Mouse (Mus musculus) ES-CJ7 (cell line): ENCODE data around the gene Ttc4.
A peak's percentile ranks its signal among the peaks of the same experiment; 100 is the strongest.

Source experiments
- DNase-seq: peaks from one replicate; pipeline ENCODE4 v3.0.0; 2011; ENCODE audit warnings: low read depth, low spot score

The Ttc4 gene

DNA sequence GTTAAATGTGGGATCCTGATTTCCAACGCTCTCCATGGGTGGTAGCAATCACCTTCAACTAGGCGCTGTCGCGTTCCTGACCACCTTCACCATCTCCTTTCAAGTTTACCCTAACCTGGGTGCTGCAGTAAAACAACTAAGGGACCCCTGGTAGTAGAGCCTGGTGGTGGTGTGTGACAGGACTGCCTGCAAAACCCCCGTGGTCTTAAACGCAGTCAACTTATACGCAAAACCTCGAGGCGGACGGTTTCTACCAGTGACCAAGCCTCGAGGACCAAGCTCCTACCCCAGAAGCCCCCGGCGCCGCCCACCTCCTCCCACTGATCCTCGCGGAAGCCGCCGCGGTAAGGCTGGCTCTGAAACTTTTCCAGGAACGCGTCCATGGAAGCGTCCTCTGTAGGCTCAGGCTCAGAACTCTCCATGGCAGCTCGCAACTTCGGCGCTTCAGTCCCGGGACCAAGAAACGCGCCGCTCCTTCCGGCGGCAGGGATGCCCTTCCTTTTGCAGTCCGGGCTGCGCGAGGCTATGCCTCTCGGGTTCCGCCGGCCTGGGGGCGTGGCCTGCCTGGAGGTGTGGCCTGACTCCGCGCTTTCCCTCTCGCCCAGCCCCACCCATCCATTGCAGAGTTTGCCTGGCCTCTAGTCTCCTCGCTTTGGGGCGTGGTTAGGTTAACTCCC, at the start of gene Ttc4:
Gene Ttc4, minus strand, starts transcription at position 503 of the 677 bp plus-strand sequence.
- peak; percentile 95 for DNase-seq

DNA sequence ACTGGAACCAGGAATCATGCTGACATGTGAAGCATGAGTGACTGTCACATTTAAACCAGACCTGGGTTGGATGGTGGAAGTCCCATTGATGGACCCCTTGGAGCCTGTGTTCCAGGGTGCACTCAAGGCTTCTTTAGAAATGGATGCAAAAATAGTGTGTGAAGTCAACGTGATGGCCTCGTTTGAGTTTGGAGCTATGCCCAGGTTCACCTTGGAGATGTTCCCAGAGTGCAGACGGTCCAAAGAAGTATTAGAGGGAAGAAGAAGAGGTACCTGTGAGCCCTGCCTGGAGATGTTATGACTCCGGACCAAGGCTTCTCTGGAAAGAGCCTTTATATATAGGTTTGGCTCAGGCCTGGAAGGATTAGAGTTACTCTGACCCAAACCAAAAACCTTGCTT, 41.9 kb upstream of the Ttc4 start:
- DNase-seq: no peak

DNA sequence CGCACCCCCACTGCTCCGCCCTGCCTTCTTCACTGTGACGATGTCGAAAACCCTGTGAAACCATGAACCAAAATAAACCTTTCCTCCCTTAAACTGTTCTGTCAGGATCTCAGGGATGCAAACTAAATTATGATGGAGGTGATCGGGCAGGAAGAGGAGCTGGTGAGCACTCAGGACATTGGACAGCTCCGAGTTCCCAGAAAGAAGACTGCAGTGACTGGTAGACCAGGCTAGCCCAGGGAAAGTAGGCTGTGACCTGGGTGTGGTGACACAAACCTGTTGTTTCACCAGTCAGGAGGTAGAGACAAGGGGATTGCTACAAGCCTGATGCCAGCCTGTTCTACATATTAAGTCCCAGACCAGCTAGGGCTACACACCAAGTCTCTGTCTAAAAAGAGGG, 34.9 kb upstream of the Ttc4 start:
- DNase-seq: peak; percentile 45

DNA sequence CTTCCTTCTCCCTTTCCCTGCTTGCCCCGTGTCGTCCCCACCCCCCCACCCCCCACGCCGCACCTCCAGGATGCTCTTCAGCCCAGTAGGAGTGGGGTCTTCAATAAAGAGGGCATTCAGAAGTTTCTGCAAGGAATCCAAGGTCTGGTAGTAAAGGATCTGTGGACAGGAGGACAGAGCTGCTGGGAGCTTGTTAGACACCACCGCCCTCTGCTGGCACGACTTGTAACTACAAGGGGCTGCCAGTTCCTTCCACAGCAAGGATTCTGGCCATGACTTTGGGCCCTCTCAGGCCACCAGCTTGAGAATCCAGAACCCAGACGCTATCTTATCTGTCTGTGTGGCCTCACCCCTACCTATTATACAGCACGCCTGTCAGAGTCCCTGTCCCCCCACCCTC, 29.7 kb upstream of the Ttc4 start:
- peak; percentile 81 for DNase-seq

DNA sequence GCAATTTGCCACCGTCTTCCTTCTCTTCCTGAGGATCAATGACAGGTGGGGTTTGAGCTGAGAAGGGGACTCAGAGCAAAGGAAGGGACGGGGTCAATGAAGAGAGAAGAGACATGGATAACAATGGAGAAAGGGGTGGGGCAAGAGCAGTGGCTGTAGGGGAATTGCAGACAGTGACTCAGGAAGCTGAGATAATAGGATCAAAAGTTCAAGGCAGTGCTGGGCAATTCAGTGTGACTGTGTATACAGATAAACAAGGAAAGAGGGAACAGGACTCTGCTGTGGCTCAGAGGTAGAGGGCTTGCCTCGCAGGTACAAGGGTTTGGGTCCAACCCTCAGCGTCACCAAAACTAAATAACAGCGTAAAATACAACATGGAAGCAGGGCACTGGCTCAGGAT, 29.2 kb upstream of the Ttc4 start:
- peak; percentile 68 for DNase-seq

DNA sequence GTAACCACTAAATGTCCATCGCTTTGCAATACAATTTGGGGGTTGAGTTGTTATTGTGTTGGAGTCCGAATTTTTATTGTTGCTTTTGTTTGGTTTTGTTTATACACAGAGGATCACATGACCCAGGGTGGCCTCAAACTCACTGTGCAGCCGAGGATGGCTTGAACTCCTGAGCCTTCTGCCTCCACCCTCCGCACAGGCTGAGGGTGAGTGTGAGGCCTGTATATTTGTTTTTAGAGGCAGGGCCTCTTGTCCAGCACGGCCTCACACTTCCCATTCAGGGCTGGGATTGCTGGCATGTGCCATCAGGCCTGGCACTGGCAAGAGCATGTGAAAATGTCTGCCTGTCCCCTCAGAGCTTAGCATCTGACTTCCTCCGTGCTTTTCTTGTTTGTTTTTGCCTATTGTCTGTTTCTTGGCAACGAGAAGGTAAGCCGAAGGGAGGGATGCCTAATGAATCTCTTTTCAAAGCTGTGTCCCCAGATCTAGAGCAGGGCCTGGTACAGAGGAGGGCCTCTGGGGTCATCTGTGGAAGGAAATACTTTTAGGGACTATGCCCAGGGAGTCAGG, 26.4 kb upstream of the Ttc4 start:
- no peak for DNase-seq

DNA sequence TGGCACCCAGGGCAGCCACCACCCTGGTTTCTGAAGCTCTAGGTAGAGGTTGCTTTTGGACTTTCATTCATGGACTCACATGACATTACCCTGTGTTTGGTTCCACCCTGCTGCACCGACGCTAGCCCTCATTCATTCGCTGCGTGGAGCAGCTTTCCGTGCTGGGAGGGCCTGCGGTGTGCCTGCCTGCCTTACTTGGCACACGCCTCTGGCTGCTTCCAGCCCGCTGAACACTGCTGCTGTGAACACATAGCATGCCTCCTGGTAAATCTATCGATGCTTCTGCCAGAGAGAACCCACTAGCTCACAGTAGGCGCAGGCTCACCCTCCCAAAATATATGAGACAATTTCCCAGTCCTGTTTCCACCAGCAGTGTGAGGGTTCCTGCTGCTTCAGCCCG, 25.7 kb upstream of the Ttc4 start:
- peak; percentile 11 for DNase-seq

DNA sequence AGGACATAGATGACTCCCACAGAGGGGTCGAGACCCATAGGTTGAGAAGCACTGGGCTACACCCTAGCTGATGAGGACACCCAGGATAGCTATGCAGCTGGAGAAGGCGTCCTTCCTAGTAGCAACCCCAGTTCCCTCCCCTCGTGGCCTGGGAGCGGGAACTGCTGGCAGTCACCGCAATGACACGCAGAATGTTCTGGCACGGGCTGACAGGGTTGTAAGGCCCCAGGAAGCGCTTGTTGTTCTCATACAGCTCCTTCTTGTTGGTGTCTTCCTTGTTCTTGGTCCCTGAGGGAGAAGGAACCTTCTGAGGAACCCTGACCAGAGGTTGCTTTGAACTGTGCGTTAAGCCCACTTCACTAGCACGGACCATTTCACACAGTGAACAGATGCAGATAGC, 25.2 kb upstream of the Ttc4 start:
- no peak for DNase-seq

DNA sequence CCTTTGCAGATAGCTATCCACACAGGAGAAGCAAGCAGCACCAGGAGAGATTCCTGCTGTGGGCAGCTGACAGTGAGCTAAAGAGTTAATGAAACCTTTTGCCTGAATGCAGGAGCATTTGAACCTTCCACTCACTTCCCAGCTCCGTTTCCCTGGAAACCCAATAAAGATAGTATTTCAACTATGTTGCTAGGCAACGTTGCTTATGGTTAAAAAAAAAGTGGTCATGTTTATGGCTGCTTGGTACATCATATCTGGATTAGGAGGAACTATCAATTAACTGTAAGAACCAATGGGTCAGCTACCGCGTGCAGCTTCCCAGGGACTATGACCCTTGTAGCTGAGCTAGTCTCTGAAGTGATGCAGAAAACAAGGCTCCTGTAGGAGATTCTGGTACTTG, 22.1 kb upstream of the Ttc4 start:
- DNase-seq: no peak

DNA sequence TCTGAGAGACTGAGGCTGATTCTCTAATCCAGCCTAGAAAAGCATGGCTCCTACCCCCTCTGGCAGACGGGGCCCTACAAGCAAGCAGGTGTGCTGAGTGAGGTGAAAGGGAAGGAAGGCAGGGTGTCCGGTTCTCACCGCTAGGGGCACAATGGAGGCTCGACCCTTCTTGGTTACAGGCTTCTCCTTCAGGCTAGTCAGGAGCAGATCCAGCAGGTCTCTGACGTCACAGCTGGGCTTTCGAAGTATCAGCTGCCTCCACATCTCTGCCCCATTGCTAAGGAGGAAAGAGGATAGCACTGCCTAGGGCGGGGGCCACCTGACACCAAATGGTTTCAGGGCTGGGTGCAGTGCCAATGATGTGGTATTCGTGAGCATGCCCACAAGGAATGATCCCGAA, 21.2 kb upstream of the Ttc4 start:
- peak; percentile 85 for DNase-seq

DNA sequence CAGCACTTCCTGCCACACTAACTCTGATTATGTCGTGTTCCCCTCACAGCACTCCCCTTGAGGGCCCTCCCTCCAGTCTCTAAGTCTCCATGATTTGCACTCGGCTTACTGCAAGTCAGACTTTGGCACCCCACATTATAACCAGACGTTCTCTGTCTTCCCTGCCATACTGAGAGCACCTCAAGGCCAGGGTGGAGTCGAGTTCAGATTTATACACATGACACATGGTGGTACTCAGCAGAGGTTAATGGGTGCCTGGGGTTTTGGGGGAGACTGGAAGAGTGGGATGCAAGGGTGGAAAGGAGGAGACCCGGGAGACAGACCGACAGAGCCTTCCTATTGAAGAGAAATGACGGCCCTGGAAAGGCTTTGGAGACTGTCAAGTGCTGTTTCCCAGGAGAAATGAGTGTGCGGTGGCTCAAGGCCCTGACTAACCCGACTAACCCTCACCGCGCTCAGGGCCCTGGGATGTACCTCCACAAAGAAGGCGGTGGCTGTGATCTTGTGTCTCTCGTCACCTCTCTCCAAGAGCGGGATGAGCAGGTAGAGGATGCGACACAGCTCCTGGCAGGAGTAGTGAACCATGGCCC, 15.2 kb upstream of the Ttc4 start:
- no peak for DNase-seq

DNA sequence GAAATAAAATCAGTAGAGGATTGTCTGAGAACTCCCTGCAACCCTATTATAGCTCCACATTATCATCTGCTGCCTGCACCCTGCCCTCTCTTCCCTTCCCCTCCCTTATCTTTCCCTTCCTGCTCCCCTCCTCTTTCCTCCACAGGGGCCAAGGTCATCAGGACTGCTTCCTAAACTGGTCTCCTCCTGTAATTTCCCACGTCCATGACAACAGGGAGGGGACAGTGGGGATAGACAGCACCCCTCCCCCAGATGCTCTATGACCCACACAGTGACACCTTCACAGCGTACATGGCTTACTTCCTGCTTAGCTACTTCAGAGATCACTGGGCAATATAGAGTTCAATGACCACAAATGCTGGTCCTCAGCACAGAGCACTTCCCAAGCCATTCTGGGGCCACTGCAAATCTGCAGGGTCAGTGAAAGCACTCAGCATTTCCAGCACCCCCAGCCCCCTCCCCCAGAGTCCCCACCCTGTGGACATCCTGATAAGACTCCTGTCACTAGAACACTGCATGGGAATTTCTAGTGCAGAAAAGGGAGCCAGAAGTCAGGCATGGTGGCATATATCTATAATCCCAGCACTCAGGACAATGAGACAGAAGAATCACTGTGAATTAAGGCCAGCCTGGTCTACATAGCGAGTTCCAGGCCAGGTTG, 10.0 kb upstream of the Ttc4 start:
- no peak for DNase-seq

DNA sequence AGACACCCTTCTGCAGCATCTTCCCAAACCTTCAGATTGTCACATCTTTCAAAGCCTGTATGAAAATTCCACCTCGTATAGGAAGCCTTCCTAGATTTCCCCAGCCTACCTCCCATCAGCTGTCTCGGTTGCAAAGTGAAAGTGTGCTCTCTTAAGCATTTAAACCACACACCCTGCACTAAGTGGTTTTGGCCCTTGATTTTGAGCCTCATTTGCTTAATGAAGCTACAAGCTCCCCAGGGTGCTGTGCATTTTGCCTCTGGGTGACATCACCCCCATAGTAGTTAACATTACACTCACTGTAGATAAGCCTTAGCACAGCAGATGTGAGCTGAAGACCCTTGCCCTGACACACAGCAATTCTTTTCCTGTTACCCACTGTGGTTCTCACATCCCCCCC, 2.2 kb upstream of the Ttc4 start:
- no peak for DNase-seq

DNA sequence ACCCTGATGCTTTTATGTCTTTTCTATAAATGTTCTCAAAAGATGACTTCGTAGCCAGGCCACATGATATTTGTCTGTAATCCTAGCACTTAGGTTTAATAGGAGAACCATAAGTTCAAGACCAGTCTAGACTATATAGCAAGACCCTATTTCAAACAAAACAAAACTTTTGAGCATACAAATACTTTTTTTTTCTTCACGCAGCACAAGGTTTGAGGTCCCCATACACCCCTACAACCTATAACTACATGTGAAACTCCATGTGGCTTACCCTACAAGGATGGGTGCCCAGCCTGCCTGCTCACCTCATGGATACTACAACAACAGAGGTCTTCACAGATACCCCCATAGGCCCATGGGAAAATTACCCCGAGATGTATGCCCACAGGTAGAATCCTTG, 408 bp upstream of the Ttc4 start:
- no peak for DNase-seq

DNA sequence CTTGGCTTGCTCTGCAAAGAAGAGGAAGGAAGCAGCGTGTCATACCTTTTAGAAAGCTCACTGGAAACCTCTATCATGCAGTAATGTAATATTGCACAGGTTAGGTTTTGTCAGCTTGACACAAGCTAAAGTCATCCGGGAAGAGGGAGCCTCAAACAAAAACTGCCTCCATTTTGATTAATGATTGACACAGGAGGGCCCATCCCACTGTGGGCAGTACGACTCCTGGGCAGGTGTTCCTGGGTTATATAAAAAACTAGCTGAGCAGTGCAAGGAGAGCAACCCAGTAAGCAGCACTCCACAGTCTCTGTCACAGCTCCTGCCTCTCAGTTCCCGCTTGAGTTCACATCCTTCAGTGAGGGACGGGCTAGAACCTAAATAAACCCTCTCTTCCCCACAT, 2.0 kb downstream of the Ttc4 start:
- DNase-seq: no peak

DNA sequence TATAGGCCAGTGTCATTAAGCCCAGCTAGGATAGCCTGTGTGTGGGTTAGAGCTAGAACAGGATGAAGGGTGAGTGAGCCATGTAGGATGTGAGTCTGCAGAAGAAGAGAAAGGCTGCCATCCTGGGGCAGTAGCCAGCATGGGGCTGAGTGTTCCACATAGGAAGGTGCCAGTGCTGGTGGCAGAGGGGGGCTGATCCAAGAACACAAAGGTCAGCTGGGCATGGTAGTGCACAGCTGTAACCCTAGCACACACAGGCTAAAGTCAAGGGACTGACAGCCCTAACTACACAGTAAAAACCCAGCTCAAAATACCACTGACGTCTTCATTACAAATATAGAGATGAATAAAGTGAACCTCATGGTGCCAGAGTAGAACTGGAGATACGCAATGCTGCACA, 12.2 kb downstream of the Ttc4 start:
- no peak for DNase-seq

DNA sequence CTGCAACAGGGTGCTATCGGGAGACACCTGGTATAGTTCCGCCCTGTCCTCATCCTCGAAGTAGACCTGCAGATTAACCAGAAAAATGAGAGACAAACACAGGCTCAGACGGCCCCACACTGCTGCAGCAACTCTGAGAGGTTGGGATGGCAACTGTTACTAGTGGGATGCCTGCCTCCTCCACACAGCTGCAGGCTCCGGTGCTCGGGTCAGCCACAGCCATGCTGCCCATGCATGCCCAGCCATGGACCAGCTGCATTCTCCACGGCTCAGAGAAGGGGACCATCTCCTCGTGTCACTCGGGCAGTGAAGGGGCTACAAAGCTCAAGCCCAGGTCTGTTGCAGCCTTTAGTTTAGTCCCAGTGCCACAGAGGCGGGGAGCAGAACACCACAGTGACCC, 13.1 kb downstream of the Ttc4 start:
- no peak for DNase-seq

DNA sequence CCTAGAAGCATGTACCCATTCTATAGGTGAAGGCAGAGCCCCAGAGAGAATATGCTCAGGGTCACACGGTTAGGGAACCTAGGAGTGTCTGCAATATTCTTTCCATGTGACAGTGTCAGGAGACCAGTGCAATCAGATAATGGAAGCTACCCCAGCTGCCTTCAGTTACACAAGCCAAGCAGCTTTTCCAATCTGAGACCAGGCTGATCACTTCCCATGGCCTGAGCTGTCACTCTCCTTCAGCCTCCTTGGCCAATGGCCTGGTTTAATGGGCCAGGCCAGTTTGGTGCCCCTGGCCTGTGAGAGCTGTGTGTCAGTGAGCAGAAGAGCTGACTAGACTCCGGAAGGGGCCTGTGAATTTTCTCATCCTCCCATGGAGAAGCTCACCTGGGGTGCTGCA, 13.5 kb downstream of the Ttc4 start:
- DNase-seq: no peak

DNA sequence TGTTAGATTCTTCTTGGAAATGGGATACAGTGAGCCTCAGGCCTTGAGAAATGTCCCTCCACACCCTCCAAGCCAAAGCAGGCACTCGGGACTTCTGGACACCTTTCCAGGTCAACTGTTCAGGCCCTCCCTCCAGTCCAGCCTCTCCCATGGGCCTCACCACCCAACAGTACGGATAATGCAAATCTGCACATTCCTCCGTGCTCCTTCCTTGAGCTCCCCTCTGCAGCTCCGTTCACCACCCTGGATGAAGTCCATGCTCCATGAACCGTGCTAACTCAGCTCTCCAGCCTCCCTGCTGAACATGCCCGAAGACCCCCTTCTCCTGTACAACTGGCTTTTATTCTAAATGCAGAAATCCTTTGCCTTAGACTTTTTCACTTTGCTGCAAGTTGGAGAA, 14.0 kb downstream of the Ttc4 start:
- DNase-seq: no peak

DNA sequence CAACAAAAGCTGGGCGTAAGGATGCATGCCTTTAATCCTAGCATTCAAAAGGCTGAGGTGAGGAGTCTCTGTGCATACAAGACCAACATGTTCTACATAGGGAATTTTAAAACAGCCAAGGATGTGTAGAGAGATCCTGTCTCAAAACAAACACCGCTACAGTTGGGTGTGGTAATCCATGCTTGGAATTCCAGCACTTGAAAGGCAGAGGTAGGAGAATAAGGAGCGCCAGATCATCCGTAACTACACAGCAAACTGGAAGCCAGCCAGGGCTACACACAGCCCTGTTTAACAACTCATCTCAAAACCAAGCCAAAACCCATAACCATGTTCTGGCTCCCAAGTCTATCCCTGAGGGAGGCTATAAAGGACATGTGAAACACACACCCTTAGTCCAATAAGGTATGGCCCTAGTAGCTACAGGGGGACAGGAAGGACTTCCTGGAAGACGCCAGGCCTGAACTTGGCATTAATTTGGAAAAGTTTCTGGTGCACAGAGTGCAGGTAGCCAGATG, 14.7 kb downstream of the Ttc4 start:
- no peak for DNase-seq

DNA sequence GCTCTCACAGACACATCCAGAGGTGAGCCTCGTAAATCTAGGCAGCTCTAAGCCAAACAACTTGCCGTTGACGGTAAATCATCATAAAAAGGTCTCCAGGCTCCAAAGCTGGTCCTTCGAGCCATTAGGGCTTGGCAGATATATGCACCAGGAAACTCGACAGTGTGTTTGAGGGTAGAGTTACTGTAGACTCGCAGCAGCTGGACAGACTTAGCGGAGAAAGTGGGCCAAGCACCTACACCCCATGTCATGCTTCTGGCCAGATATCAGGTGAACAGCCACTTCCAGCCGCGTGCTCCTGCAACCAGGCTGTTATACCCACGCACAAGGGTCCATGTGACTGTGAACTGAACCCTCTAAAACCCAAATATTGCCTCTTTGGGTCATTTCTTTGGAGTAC, 23.1 kb downstream of the Ttc4 start:
- no peak for DNase-seq

DNA sequence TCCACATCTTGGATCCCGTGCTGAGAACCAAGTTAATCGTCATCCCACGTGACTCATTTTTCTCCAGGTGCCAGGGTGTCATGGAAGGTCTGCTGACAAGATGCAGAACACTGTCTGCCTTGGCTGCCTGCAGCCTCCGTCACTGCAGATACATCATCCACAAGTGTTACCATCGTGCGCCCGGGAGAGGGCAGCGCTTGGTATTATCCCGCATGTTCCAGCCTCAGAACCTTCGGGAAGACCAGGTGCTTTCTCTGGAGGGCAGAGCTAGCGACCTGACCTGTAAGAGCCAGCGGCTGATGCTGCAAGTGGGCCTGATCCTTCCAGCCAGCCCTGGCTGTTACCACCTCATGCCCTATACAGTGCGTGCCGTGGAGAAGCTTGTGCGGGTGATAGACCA, 25.7 kb downstream of the Ttc4 start:
- peak; percentile 53 for DNase-seq

DNA sequence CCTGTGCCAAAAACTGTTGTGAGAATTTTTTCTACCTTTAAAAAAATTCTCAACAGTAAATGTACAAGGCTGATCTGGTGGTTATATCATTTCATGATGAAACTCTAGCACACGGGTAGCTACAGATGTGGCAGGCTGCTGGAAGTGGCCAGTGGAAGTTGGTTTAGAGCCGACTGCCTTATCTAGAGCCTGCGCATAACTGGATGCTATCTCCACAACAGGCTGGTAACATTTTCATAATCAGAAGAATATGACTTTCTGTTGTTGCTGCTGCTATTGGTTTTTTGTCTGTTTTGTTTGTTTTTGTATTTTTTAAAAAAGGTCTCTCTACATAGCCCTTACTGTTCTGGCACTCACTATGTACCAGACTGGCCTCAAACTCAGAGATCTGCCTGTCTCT, 26.2 kb downstream of the Ttc4 start:
- no peak for DNase-seq
